In genomic region chr17:50292661-50293171, GRCm38 (mm10) we compare ENCODE assay signal across 8 mouse cellular contexts. TPM values are rescaled to one million over a fixed set of nuclear protein-coding genes. Genes with fewer than 3 reads are reported as not detected.
DNase-seq lines count a peak whose midpoint lies in the region; ATAC-seq and TF ChIP-seq lines count a peak whose summit lies in the region.

No protein-coding gene starts in this region.

- peak overlapping the region; percentile 67 for H3K27ac ChIP-seq in hindbrain, postnatal 0 days

- H3K4me2 ChIP-seq in hindbrain, postnatal 0 days (ENCODE audit: low read depth, low read length): peak overlapping the region; percentile 57

- peak overlapping the region; percentile 40 for H3K4me3 ChIP-seq in hindbrain, postnatal 0 days (ENCODE audit: low read length)

- H3K27me3 ChIP-seq in hindbrain, postnatal 0 days (ENCODE audit: insufficient read depth, low read length): no peaks in the 10 kb centered on the region

- H3K36me3 ChIP-seq in hindbrain, postnatal 0 days (ENCODE audit: insufficient read depth, low read length): no peaks in the 10 kb centered on the region

- TF ChIP-seq CTCF in hindbrain, postnatal 0 days (IDR thresholded peaks at IDR 0.05; ENCODE audit: low read depth): peak; percentile 37; the same call in 1 of the 2 replicates

- peak overlapping the region; percentile 58 for H3K9ac ChIP-seq in hindbrain, postnatal 0 days (replicated peaks; ENCODE audit: low read length)

- peak; percentile 85 to 87 for DNase-seq in adrenal gland, adult 18-20 months (ENCODE audit: low spot score in 2 of 2)
- peak; percentile 84 for DNase-seq in embryo, embryonic 10 days (ENCODE audit: low spot score)
- DNase-seq in gastrocnemius, adult 8-10 months (ENCODE audit: low spot score in 2 of 2): peak; percentile 78 to 86
- DNase-seq in hindbrain, postnatal 0 days (ENCODE audit: low spot score): peak; percentile 94
- DNase-seq in left cerebral cortex, adult 11 months (ENCODE audit: low spot score): peak; percentile 55
- DNase-seq in lung, postnatal 25 days (ENCODE audit: low spot score): peak; percentile 91
- peak; percentile 76 for DNase-seq in retina, adult 2 months (ENCODE audit: low read depth, low spot score)
- DNase-seq in thymus, postnatal 14 days: peak; percentile 90

- H3K9me3 ChIP-seq in hindbrain, postnatal 0 days (ENCODE audit: low read length): no peaks in the 10 kb centered on the region

- 5% methylated on average over 54 of the region's 57 CpGs for WGBS in hindbrain, postnatal 0 days

- peak; percentile 98 for ATAC-seq in hindbrain, postnatal 0 days

- H3K4me1 ChIP-seq in hindbrain, postnatal 0 days (ENCODE audit: insufficient read depth, low read length): no peaks in the 10 kb centered on the region

RNA-seq across cellular contexts. Expression of gene Dazl, which starts 0.7 kb away (rescaled TPM):
- under 1 TPM in 1 of 2 experiments, not detected in 1; 0.26 TPM for total RNA-seq in adrenal gland, adult 18-20 months (2021)
- total RNA-seq in gastrocnemius, adult 8-10 months (2022): under 1 TPM; 0.08 to 0.65 (median 0.41) TPM
- 0.42 TPM in 1 of 2 replicates, not detected in the other for total RNA-seq in hindbrain, postnatal 0 days (2014; rRNA removed)
- 0.48 and 1.9 TPM in 2 replicates for polyA plus RNA-seq in hindbrain, postnatal 0 days (2015; fragmentation: Nextera tagmentation; extraction: Ambion mirVana)

Comparison
In these comparisons a context has a peak if more than half of its experiments do, and no peak if none do; other contexts are left out.
1. Peak in every context shown above with its lines: DNase-seq, ATAC-seq, H3K4me3 ChIP-seq and H3K27ac ChIP-seq.